Mouse (Mus musculus): ENCODE data around the gene Tubg2. TPM values are rescaled to one million over a fixed set of nuclear protein-coding genes. Genes with fewer than 3 reads are reported as not detected.
"Not testable (repeated sequence)": the region's sequence is repeated elsewhere in the genome, so short reads cannot be mapped to it uniquely, and the experiment has no call there.

Tubg2 gene
- polyA plus RNA-seq, 1 experiment from 2014 or later: 0.09 TPM

- not testable (repeated sequence) for H3K27ac ChIP-seq (ENCODE audit: low read length); H3K9me3 ChIP-seq (replicated peaks; ENCODE audit: control insufficient read depth, low read length); H3K9ac ChIP-seq (ENCODE audit: low read depth, low read length); H3K4me2 ChIP-seq (ENCODE audit: low read depth, low read length); H3K4me3 ChIP-seq (ENCODE audit: low read depth, low read length); ATAC-seq (ENCODE audit: low read depth); H3K36me3 ChIP-seq (ENCODE audit: control insufficient read depth, insufficient read depth)
- Histone ChIP-seq H3K27me3 (ENCODE audit: control insufficient read depth, insufficient read depth, low read depth, low read length) (peaks cover 47% of the 10 kb centered on the region), H3K4me1 (ENCODE audit: control insufficient read depth, low read depth, low read length) (peaks cover 17% of the 10 kb centered on the region)
- 38% methylated on average over 8 of the region's 10 CpGs for WGBS (ENCODE audit: insufficient replicate concordance)
These were observed 4.4 kb downstream of the Tubg2 start for GRCm38 (mm10) chr11:101160151-101160550.

- H3K9ac ChIP-seq (ENCODE audit: low read depth, low read length); H3K36me3 ChIP-seq (ENCODE audit: control insufficient read depth, insufficient read depth); H3K9me3 ChIP-seq (replicated peaks; ENCODE audit: control insufficient read depth, low read length); H3K4me3 ChIP-seq (ENCODE audit: low read depth, low read length); H3K27ac ChIP-seq (ENCODE audit: low read length); H3K4me2 ChIP-seq (ENCODE audit: low read depth, low read length); ATAC-seq (ENCODE audit: low read depth): not testable (repeated sequence)
- peaks cover 20% of the 10 kb centered on the region for H3K4me1 ChIP-seq (ENCODE audit: control insufficient read depth, low read depth, low read length)
- peaks cover 47% of the 10 kb centered on the region for H3K27me3 ChIP-seq (ENCODE audit: control insufficient read depth, insufficient read depth, low read depth, low read length)
- 69% methylated on average over 4 of the region's 8 CpGs for WGBS (ENCODE audit: insufficient replicate concordance)
These were observed 5.3 kb downstream of the Tubg2 start for GRCm38 (mm10) chr11:101160981-101161505.

GRCm38 (mm10) chr11:101161551-101161950 lies 5.8 kb downstream of the Tubg2 start:
- H3K27me3 ChIP-seq (ENCODE audit: control insufficient read depth, insufficient read depth, low read depth, low read length): peaks cover 47% of the 10 kb centered on the region
- WGBS (ENCODE audit: insufficient replicate concordance): 73% methylated on average over 15 of the region's 15 CpGs

GRCm38 (mm10) chr11:101162301-101162700 lies 6.6 kb downstream of the Tubg2 start:
- no peak overlapping the region for H3K27ac ChIP-seq (ENCODE audit: low read length)
- peaks cover 52% of the 10 kb centered on the region for H3K27me3 ChIP-seq (ENCODE audit: control insufficient read depth, insufficient read depth, low read depth, low read length)
- no peak overlapping the region for H3K9ac ChIP-seq (ENCODE audit: low read depth, low read length)
- H3K4me2 ChIP-seq (ENCODE audit: low read depth, low read length): no peak overlapping the region
- H3K4me1 ChIP-seq (ENCODE audit: control insufficient read depth, low read depth, low read length): peaks cover 20% of the 10 kb centered on the region
- no peak for ATAC-seq (ENCODE audit: low read depth)
- WGBS (ENCODE audit: insufficient replicate concordance): 54% methylated on average over 5 of the region's 5 CpGs
- H3K36me3 ChIP-seq (ENCODE audit: control insufficient read depth, insufficient read depth): no peaks in the 10 kb centered on the region
- H3K9me3 ChIP-seq (replicated peaks; ENCODE audit: control insufficient read depth, low read length): no peaks in the 10 kb centered on the region
- no peak overlapping the region for H3K4me3 ChIP-seq (ENCODE audit: low read depth, low read length)

More at GRCm38 (mm10) chr11:101161551-101161950, 5.8 kb downstream of the Tubg2 start:
- Histone ChIP-seq H3K4me1 (ENCODE audit: control insufficient read depth, low read depth, low read length) (peaks cover 20% of the 10 kb centered on the region), H3K27ac (ENCODE audit: low read length) (no peak overlapping the region), H3K4me3 (ENCODE audit: low read depth, low read length) (no peak overlapping the region), H3K9me3 (replicated peaks; ENCODE audit: control insufficient read depth, low read length) (no peaks in the 10 kb centered on the region), H3K9ac (ENCODE audit: low read depth, low read length) (no peak overlapping the region), H3K4me2 (ENCODE audit: low read depth, low read length) (no peak overlapping the region), H3K36me3 (ENCODE audit: control insufficient read depth, insufficient read depth) (no peaks in the 10 kb centered on the region)
- ATAC-seq (ENCODE audit: low read depth): no peak

GRCm38 (mm10) chr11:101162772-101163171 lies 7.1 kb downstream of the Tubg2 start:
- no peak for ATAC-seq (ENCODE audit: low read depth)
- WGBS (ENCODE audit: insufficient replicate concordance): 62% methylated on average over 5 of the region's 5 CpGs
- Histone ChIP-seq H3K4me2 (ENCODE audit: low read depth, low read length) (no peak overlapping the region), H3K27ac (ENCODE audit: low read length) (no peak overlapping the region), H3K9ac (ENCODE audit: low read depth, low read length) (no peak overlapping the region), H3K9me3 (replicated peaks; ENCODE audit: control insufficient read depth, low read length) (no peaks in the 10 kb centered on the region), H3K4me3 (ENCODE audit: low read depth, low read length) (no peak overlapping the region), H3K27me3 (ENCODE audit: control insufficient read depth, insufficient read depth, low read depth, low read length) (peaks cover 57% of the 10 kb centered on the region), H3K36me3 (ENCODE audit: control insufficient read depth, insufficient read depth) (no peaks in the 10 kb centered on the region), H3K4me1 (ENCODE audit: control insufficient read depth, low read depth, low read length) (peaks cover 20% of the 10 kb centered on the region)

GRCm38 (mm10) chr11:101163476-101164350 lies 8.0 kb downstream of the Tubg2 start:
- ATAC-seq (ENCODE audit: low read depth): no peak
- Histone ChIP-seq H3K4me1 (ENCODE audit: control insufficient read depth, low read depth, low read length) (peaks cover 20% of the 10 kb centered on the region), H3K27ac (ENCODE audit: low read length) (no peak overlapping the region), H3K4me3 (ENCODE audit: low read depth, low read length) (no peak overlapping the region; the same call in 1 of the 2 replicates), H3K9me3 (replicated peaks; ENCODE audit: control insufficient read depth, low read length) (no peaks in the 10 kb centered on the region), H3K9ac (ENCODE audit: low read depth, low read length) (no peak overlapping the region), H3K36me3 (ENCODE audit: control insufficient read depth, insufficient read depth) (no peaks in the 10 kb centered on the region), H3K4me2 (ENCODE audit: low read depth, low read length) (peak overlapping the region; percentile 17; the same call in 1 of the 2 replicates), H3K27me3 (ENCODE audit: control insufficient read depth, insufficient read depth, low read depth, low read length) (peaks cover 66% of the 10 kb centered on the region)
- WGBS (ENCODE audit: insufficient replicate concordance): 14% methylated on average over 49 of the region's 49 CpGs

- Histone ChIP-seq H3K4me1 (ENCODE audit: control insufficient read depth, low read depth, low read length) (peaks cover 20% of the 10 kb centered on the region), H3K27me3 (ENCODE audit: control insufficient read depth, insufficient read depth, low read depth, low read length) (peaks cover 72% of the 10 kb centered on the region), H3K9me3 (replicated peaks; ENCODE audit: control insufficient read depth, low read length) (no peaks in the 10 kb centered on the region), H3K36me3 (ENCODE audit: control insufficient read depth, insufficient read depth) (no peaks in the 10 kb centered on the region), H3K4me2 (ENCODE audit: low read depth, low read length) (peak overlapping the region; percentile 17; the same call in 1 of the 2 replicates), H3K27ac (ENCODE audit: low read length) (no peak overlapping the region), H3K4me3 (ENCODE audit: low read depth, low read length) (no peak overlapping the region; the same call in 1 of the 2 replicates), H3K9ac (ENCODE audit: low read depth, low read length) (no peak overlapping the region)
- 14% methylated on average over 21 of the region's 21 CpGs for WGBS (ENCODE audit: insufficient replicate concordance)
- ATAC-seq (ENCODE audit: low read depth): no peak
These were observed 8.6 kb downstream of the Tubg2 start for GRCm38 (mm10) chr11:101164351-101164665.

- Histone ChIP-seq H3K4me3 (ENCODE audit: low read depth, low read length) (no peak overlapping the region), H3K4me2 (ENCODE audit: low read depth, low read length) (0 out of 2 replicates have a peak overlapping the region, but pooled peaks have one; percentile 6), H3K9me3 (replicated peaks; ENCODE audit: control insufficient read depth, low read length) (no peaks in the 10 kb centered on the region), H3K27me3 (ENCODE audit: control insufficient read depth, insufficient read depth, low read depth, low read length) (peaks cover 78% of the 10 kb centered on the region), H3K27ac (ENCODE audit: low read length) (no peak overlapping the region), H3K36me3 (ENCODE audit: control insufficient read depth, insufficient read depth) (no peaks in the 10 kb centered on the region), H3K4me1 (ENCODE audit: control insufficient read depth, low read depth, low read length) (peaks cover 26% of the 10 kb centered on the region), H3K9ac (ENCODE audit: low read depth, low read length) (no peak overlapping the region)
- WGBS (ENCODE audit: insufficient replicate concordance): 13% methylated on average over 35 of the region's 35 CpGs
- peak; percentile 57 for ATAC-seq (ENCODE audit: low read depth)
These were observed 9.2 kb downstream of the Tubg2 start for GRCm38 (mm10) chr11:101164677-101165580.
